Mouse (Mus musculus): ENCODE results near the gene Fam69a. TPM values are rescaled to one million over a fixed set of nuclear protein-coding genes. Genes with fewer than 3 reads are reported as not detected.

Fam69a gene
- total RNA-seq (2023), result 10 to 100 TPM; 63.1 to 70.5 TPM

DNA sequence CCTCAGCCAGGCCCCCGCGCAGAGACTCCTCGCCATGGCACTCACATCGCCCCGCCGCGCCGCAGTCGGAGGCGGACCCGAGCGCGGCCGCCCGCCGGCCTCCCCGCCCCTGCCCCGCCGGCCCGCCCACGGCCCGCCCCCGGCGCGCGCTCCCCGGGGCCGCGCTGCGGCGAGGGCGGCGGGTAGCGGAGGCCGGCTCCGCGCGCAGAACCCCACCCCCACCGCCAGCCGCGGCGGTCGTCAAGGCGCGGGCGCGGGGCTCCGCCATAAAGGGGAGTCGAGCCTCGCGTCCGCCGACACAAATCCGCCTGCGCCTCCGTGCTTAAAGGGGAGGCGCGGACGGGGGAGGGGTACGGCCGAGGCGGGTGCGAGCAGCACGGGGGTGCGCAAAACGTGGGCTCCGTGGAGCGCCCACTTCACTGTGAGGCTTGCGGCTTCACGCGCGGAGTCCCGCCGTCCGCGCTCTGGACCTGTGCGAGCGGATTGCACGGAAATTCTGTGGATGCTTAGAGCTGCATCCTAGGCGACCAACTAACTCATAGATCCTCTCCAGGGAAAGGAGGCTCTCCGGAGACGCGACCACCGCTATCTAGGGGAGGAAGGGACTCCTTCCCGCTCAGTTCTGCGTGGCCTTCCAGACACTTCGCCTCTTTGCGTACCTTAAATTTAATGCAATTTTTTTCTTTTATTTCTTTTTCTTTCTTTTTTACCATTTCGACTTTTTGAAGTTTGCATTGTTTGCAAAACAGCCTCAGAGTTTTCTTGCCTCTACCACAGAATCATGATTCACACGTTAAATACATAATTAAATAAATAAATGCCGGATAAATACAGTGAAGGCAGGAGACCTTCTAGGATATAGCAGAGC lies at the start of gene Fam69a:
TSS of gene Fam69a (minus strand) at position 119 of the 868 bp plus-strand sequence.

DNA sequence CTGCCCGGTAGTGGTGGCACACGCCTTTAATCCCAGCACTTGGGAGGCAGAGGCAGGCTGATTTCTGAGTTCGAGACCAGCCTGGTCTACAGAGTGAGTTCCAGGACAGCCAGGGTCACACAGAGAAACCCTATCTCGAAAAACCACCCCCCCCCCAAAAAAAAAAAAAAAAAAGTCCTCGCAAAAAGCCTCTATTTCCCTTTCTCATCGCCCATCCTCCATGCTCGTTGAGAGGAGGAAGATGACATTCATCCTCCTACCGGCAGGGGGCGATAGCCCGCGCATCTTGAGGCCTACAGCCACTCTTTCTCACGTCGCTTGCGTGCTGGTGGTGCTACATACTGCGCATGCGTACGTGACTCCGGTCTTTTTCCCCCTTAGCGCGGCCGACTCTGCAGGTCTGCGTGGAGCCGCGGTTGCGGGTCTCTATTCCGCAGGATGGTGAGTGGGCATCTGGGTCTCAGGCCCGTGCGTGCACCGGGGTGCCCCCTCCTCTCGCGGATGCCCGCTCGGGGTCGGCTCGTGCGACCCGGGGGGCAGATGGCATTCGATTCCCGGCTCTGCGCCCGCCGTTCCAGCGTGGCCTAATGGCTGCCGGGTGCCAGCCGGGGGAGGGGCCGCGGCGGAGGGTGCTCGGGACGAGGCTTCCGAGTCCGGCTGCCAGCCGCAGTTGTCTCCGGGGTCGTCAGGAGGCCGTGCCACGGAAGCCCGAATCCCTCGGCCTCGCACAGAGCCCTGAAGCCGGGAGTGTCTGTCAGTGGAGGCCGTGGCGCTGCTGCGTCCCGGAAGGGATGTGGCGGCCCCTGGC lies 86.5 kb downstream of the Fam69a start, which contains the start of gene Rpl5:
TSS of gene Rpl5 (plus strand) at position 297 of the 808 bp plus-strand sequence.

DNA sequence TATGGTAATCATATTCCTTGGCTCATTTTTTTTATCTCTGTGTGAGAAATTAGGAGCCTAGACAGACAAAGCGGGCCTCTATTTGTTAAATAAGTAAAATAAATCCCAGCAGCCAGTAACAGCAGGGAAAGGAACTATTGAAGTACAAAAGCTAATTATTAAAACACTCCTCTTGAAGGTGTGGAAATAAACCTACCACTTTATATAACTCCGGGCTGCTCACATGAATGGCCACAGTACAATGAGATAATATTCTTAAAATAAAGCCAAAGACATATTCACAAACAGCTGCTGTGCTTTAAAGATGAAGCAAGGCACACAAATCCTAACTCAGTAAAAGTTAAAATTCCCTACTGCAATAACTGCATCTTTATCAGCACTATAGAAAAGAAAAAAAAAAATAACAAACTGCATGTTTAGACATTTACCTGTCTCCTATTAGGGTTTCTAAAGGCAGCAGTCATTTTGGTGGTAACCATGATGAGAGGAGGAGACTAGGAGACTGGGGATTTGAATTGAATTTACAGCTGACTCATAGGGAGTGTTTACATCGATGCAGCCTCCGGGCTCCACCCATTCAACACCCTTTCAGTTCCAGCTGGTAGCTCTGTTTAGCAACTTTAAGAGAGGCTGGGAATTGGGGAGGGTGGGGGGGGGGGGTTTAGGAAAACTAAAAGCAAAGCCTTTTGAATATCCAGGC lies 112.2 kb downstream of the Fam69a start, which contains the start of gene Evi5:
TSS of gene Evi5 (minus strand) at position 547 of the 700 bp plus-strand sequence.

Other genes starting within 250 kb of the Fam69a start
- not detected for gene Ube2d2b, start 157.0 kb downstream of the Fam69a start, total RNA-seq (2023)
- gene Evi5, start 112.0 kb downstream of the Fam69a start, total RNA-seq (2023), result 10 to 100 TPM; 19.6 to 20.7 TPM
- 100 to 1,000 TPM; 125 to 141 TPM for gene Rpl5, start 86.6 kb downstream of the Fam69a start, total RNA-seq (2023)
- gene Mtf2, start 78.6 kb upstream of the Fam69a start, total RNA-seq (2023), result 10 to 100 TPM; 84.6 to 93.2 TPM
- 10 to 100 TPM; 72.1 to 76.4 TPM for gene Tmed5, start 145.5 kb upstream of the Fam69a start, total RNA-seq (2023)
- gene Ccdc18, start 145.8 kb upstream of the Fam69a start, total RNA-seq (2023), result 1 to 10 TPM; 2.1 to 4.0 TPM